Mouse (Mus musculus): ENCODE results near the gene Disc1. TPM values are rescaled to one million over a fixed set of nuclear protein-coding genes. Genes with fewer than 3 reads are reported as not detected.

The Disc1 gene
- total and polyA plus RNA-seq, 3 experiments: not detected

DNA sequence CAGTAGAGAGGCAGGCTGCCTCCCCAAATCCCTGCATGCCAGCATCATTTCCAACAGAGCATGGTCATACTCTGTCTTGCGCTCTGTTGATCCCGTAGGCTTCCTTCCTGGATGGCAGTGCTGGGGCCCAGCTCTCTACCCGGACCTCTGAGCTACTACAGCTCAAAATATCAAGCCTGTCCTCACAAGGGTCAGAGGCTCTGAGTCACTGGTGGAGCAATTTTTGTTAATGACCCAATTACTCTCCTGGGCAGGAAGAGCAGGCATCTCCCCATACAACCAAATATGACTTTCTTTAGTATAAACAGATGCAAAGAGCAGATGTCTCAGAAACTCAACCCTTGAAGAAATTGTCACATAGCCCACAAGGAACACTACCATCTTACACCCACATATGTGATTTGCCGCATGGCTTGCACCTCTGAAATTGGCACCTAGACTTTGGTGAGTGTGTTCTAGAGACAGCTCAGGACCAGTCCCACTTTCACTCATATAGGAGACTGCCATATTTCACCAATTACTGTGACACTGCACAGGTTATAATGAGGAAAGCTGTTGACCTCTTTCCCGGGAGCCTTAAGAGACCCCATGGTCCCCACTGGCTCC lies 176.6 kb downstream of the Disc1 start:
- Histone ChIP-seq H3K4me1 (ENCODE audit: control insufficient read depth in 1 of 2, insufficient read depth in 2 of 2) (peaks cover 0 to under 1% of the 10 kb centered on the region in 2 experiments; a peak in 1 of 4 replicates), H3K27ac (ENCODE audit: insufficient read depth, low read depth) (no peak overlapping the region), H3K9ac (ENCODE audit: insufficient read depth, low read depth) (no peak overlapping the region), H3K9me3 (replicated peaks; ENCODE audit: low read length) (peaks cover 3% of the 10 kb centered on the region), H3K79me2 (replicated peaks; ENCODE audit: control insufficient read depth, extremely low read depth, insufficient read depth, poor library complexity, severe bottlenecking) (no peaks in the 10 kb centered on the region), H3K4me2 (ENCODE audit: insufficient read depth, low read depth, poor library complexity, severe bottlenecking) (no peak overlapping the region), H3K27me3 (replicated peaks) (peaks cover 14% of the 10 kb centered on the region), H3K36me3 (replicated peaks in 1 of 2; ENCODE audit: control insufficient read depth in 1 of 2, insufficient read depth in 1 of 2, low read length in 1 of 2) (no peaks in the 10 kb centered on the region), H3K4me3 (replicated peaks in 1 of 3; ENCODE audit: low read depth in 2 of 3, low read length in 2 of 3, poor library complexity in 1 of 3) (no peak overlapping the region)
- no peak for DNase-seq (ENCODE audit: extremely low read depth)
- TF ChIP-seq IRF4 (IDR thresholded peaks at IDR 0.05; ENCODE audit: low read depth, low read length): no peak
- TF ChIP-seq KAT2A (IDR thresholded peaks at IDR 0.05; ENCODE audit: insufficient replicate concordance, low read length): no peak
- no peak for TF ChIP-seq RCOR1 (conservative IDR thresholded peaks at IDR 0.05; ENCODE audit: low read depth, low read length)
- TF ChIP-seq ZMIZ1 (IDR thresholded peaks at IDR 0.05; ENCODE audit: low read depth, low read length): no peak
- no peak for TF ChIP-seq PAX5 (IDR thresholded peaks at IDR 0.05; ENCODE audit: low read length)
- no peak for TF ChIP-seq TCF12 (IDR thresholded peaks at IDR 0.05; ENCODE audit: low read depth, low read length)
- no peak for TF ChIP-seq USF2 (conservative IDR thresholded peaks at IDR 0.05; ENCODE audit: low read depth, low read length)
- no peak for TF ChIP-seq CHD2 (IDR thresholded peaks at IDR 0.05; ENCODE audit: low read length)
- TF ChIP-seq NRF1 (IDR thresholded peaks at IDR 0.05; ENCODE audit: low read depth, low read length): no peak
- TF ChIP-seq BHLHE40 (IDR thresholded peaks at IDR 0.05; ENCODE audit: low read depth, low read length): no peak
- TF ChIP-seq GABPA (IDR thresholded peaks at IDR 0.05; ENCODE audit: insufficient replicate concordance, low read depth, low read length): no peak
- dilution Hi-C loops (cut with MboI; ENCODE audit: extremely low pct_ligation_motif_present, extremely low pct_unique_long_range_greater_than_20kb, low sequenced_read_pairs): no loop called here
- in situ Hi-C loops (cut with MboI; ENCODE audit: low pct_ligation_motif_present, low pct_unique_long_range_greater_than_20kb, low sequenced_read_pairs): no loop called here

GRCm38 (mm10) chr8:125232724-125233123 lies 178.7 kb downstream of the Disc1 start:
- DNase-seq (ENCODE audit: extremely low read depth): no peak
- H3K4me3 ChIP-seq (replicated peaks in 1 of 3; ENCODE audit: low read depth in 2 of 3, low read length in 2 of 3, poor library complexity in 1 of 3): no peak overlapping the region
- no peak for TF ChIP-seq SMC3 (IDR thresholded peaks at IDR 0.05; ENCODE audit: low read depth, low read length)
- TF ChIP-seq USF2 (conservative IDR thresholded peaks at IDR 0.05; ENCODE audit: low read depth, low read length): no peak
- TF ChIP-seq JUND (conservative IDR thresholded peaks at IDR 0.05; ENCODE audit: low read depth, low read length): no peak
- TF ChIP-seq MAFK (IDR thresholded peaks at IDR 0.05; ENCODE audit: insufficient replicate concordance, low read length): no peak
- TF ChIP-seq KAT2A (IDR thresholded peaks at IDR 0.05; ENCODE audit: insufficient replicate concordance, low read length): no peak
- TF ChIP-seq TBP (conservative IDR thresholded peaks at IDR 0.05; ENCODE audit: low read depth, low read length): no peak
- no peak for TF ChIP-seq POLR2A (IDR thresholded peaks at IDR 0.05; ENCODE audit: low read depth, low read length)
- no peak for TF ChIP-seq CTCF (conservative IDR thresholded peaks at IDR 0.05 in 1 of 2, IDR thresholded peaks at IDR 0.05 in 1 of 2; ENCODE audit: low read depth in 2 of 2, low read length in 2 of 2)
- no peak for TF ChIP-seq MAZ (IDR thresholded peaks at IDR 0.05; ENCODE audit: low read depth, low read length)
- no peak for TF ChIP-seq ELF1 (IDR thresholded peaks at IDR 0.05; ENCODE audit: low read depth, low read length)
- no peak for TF ChIP-seq SIN3A (IDR thresholded peaks at IDR 0.05; ENCODE audit: low read length)
- TF ChIP-seq GABPA (IDR thresholded peaks at IDR 0.05; ENCODE audit: insufficient replicate concordance, low read depth, low read length): no peak
- no peak for TF ChIP-seq ZNF384 (IDR thresholded peaks at IDR 0.05; ENCODE audit: low read depth, low read length)
- no peak for TF ChIP-seq PAX5 (IDR thresholded peaks at IDR 0.05; ENCODE audit: low read length)
- H3K9ac ChIP-seq (ENCODE audit: insufficient read depth, low read depth): no peak overlapping the region
- H3K79me2 ChIP-seq (replicated peaks; ENCODE audit: control insufficient read depth, extremely low read depth, insufficient read depth, poor library complexity, severe bottlenecking): no peaks in the 10 kb centered on the region
- H3K4me1 ChIP-seq (ENCODE audit: control insufficient read depth in 1 of 2, insufficient read depth in 2 of 2): no peaks in the 10 kb centered on the region
- no peak overlapping the region for H3K4me2 ChIP-seq (ENCODE audit: insufficient read depth, low read depth, poor library complexity, severe bottlenecking)
- dilution Hi-C loops (cut with MboI; ENCODE audit: extremely low pct_ligation_motif_present, extremely low pct_unique_long_range_greater_than_20kb, low sequenced_read_pairs) (no loop called here), in situ Hi-C loops (cut with MboI; ENCODE audit: low pct_ligation_motif_present, low pct_unique_long_range_greater_than_20kb, low sequenced_read_pairs) (no loop called here)
- H3K36me3 ChIP-seq (replicated peaks in 1 of 2; ENCODE audit: control insufficient read depth in 1 of 2, insufficient read depth in 1 of 2, low read length in 1 of 2): no peaks in the 10 kb centered on the region
- peaks cover 14% of the 10 kb centered on the region for H3K27me3 ChIP-seq (replicated peaks)
- H3K9me3 ChIP-seq (replicated peaks; ENCODE audit: low read length): peaks cover 4% of the 10 kb centered on the region
- no peak overlapping the region for H3K27ac ChIP-seq (ENCODE audit: insufficient read depth, low read depth)
